Mouse (Mus musculus) E14TG2a.4 (cell line): ENCODE data around the gene Daxx.

ENCODE experiments used
- CTCF ChIP-seq: conservative IDR thresholded peaks from 2 replicates; pipeline ENCODE4 v1.5.1; 2014; ENCODE audit warnings: low read length
- POU5F1 ChIP-seq: IDR thresholded peaks from 2 replicates; pipeline ENCODE4 v1.6.1; 2014; ENCODE audit warnings: low read length, borderline replicate concordance

- TF ChIP-seq CTCF (no peak), POU5F1 (no peak)
Measured at GRCm38 (mm10) chr17:33959135-33959534, 49.9 kb downstream of the Daxx start.
